Mouse (Mus musculus) v-Abl transformed pro-B cells (cell line): ENCODE data around the gene Rtn2.

Experiments used
- in situ Hi-C, 2 experiments: fragments of 400-800 bp; cut with MboI; formaldehyde crosslinking; loops; one replicate each; pipeline ENCODE4 v1.15.1; 2025; ENCODE audit not compliant: unreplicated experiment in 2 of 2

Rtn2 gene

DNA sequence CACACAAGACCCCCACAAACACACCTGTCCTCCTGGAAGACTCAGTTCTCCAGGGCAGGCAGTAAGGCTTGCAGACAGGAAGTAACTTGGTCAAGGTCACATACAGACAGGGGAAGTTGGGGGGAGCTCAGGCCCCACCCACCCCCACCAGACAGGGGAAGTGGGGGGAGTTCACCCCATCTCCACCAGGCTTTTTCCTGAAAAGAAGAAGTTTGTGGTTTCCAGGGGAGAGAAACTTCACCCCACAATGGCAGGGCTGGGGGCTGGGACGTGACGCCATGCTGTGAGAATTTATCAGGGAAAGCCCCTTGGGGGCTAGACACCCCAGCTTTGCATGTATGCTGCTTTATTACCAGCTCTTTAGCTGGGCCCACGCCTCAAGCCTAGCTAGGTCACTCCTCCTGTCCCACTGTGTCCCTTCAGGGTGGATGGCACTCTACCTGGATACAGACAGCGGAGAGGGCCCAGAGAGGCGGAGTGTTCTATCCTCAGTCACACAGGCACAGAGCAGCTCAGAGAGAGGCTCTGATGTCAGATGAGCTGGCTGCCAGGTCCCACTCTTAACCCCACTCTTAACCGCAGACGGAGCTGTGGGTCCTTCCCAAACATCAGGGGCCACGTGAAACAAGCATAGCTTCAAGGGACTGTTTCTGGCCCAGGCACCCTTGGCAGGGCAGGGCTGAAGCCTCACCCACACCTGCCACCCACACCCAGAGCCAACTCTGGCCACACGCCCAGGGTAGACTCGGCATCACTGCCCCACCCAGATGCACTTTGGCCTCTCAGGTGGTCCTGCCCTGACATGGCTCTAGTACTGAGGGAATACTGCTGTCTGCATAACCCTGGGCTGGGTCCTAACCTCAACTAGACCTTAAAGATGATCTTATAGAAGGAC, 16.2 kb upstream of the Rtn2 start:
- in situ Hi-C loops, result no loop called here

DNA sequence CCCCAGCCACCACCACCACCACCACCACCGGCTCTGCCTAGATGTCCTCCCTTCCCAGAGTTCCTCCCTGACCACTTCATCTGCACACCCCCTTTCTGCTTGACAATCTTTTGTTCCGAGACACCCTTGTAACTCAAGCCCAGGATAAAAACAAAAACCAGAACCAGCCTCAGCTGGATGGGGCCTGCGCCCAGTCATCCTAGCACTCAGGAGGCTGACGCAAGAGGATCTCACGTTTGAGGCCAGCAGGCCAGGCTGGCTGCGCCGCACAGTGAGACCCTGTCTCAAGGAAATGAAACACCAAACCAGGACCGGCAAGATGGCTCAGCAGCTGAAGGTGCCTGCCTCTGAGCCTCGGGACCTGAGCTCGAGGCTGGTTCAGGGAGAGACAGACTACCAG, 15.4 kb upstream of the Rtn2 start:
- in situ Hi-C loops, result no loop called here

DNA sequence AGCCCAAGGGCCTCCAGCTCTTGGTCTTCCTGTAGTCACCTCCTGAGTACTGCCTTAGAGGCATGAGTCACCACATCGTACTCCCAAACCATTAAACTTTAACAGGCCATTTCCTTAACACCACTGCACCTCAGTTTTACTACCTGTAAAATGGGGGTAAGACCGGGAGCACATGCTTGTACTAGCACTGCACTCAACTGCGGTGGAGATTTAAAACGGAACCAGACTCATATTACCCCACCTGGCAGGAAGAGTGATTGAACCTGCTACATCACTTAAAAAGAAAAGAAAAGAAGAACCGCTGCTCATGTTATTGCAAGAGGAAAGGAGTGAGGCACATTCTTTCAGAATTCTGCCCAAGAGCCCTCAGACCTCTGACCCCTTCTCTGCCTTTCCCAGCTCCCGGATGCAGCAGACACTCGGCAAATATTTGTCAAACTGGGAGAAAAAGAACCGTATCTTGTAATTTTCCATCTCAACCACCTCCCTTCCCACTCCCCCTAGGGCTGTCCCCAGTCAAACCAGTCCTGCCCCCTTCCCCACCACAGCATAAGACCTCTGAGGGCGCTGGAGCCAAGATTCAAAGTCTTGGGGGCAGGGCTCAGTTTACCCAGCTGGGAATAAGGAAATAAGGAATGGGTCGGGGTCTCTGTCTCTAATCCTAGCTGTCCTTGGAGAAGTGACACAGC, 13.3 kb upstream of the Rtn2 start:
- in situ Hi-C loops, result no loop called here

DNA sequence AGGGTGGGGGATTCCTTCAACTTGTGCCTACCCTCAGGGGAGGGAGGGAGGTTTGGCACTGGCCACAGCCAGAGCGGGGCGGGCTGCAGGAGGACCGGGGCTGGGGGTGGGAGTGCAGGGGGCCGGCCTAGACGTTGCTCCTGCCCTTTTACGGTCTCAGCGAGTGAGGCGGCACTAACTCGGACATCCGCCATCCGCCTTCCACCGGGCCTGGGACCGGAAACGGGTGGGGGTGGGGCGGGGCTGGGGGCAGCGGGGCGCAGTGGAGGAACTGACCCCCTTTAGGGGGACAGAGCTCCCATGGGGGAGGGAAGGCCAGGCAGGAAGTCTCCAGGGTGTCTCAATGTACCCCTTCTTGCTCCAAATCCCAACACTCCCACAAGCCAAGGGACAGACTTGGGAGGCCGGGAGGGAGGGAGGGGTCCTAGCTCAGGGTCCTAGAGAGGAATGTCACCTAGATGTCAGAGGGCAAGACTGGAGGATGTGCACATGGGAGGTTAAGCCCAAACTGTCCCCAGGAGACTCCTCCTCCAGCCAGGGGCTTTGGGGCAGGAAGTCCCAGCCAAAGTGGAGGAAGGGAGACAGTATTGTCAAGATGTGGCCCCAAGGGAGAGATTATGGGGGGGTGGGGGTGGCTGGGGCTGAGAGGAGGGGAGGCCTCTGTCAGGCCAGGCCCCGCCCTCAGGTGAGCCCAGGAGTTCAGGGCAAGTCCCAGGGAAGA, 12.5 kb upstream of the Rtn2 start:
- in situ Hi-C loops, result no loop called here

DNA sequence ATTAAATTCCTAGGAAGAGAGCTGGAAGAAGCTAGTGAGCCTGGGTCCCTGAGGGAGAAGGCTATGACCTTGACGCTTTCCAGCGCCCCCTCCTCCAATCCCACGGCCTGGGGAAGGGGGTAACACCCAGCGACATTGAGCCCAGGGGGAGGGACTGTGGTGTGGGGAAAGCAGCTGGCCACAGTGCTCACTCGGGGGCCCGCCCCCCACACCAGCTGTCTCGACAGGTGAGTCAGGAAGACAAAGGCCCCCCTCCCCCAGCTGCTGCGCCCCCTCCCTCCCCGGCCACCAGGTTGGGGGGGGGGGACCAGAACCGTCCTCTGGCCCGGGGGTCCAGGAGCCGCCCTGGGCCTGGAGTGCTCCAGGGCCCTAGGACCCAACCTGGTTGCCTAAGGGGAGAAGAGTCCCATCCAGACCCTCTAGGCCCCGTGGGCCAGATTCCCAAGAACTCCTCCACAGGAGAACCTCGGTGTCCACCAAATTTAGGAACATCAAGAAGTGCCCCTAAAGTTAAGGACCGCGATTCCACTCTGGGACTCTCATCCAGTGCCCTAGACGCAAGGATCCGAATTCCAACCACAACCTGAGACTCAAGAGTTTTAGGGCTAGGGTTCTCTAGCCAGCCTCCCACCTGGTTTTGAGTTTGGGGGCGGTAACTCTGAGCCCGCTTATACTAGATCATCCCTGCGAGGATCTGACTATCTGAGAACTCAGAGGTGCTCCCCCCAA, 11.8 kb upstream of the Rtn2 start:
- in situ Hi-C loops, result no loop called here

DNA sequence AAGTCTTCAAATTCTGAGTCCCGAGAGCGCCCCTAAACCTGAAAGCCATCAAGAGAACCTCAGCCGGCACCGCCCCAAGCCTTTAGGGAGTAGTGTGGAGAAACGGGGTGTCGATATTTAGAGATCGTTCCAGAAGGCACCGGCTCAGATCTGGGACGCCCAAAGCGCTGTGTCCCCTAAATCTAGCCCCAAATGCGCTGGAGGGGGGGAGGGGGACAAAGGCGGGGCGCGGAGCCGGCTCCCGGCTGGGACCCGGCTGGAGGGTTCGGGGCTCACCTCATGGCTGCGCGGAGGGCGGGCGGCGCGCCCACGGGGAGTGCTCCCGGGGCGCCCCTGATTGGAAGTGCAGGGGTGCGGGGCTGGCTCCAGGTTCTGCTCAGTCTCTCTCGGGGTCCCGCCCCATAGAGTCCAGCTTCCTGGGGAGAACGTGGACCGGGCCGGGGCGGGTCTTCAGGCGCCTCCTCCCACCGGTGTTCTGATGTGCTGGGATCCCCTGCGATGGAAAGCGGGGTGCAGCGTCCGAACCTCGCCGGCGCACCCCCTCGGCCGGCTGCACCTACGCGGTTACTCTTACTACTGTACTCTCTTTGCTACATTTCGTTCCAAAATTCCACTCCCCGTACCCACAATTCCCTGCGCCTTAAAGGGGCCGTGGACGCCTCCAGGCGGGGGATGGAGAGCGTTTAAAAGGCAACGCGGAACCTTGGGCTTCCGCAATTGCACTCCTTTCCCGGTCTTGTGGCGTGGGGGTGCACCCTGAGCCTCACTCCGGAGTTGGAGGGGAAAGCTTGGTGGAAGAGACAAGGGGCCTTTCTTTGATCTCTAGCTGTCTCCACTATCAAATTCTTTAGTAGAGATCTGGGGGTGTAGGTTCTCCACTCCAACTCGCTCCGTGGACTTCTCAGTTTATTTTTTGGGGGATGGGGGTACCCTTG, 10.9 kb upstream of the Rtn2 start, which contains the start of gene Vasp:
Gene Vasp, minus strand, starts transcription at position 580 of the 935 bp plus-strand sequence.
- in situ Hi-C loops, result no loop called here

DNA sequence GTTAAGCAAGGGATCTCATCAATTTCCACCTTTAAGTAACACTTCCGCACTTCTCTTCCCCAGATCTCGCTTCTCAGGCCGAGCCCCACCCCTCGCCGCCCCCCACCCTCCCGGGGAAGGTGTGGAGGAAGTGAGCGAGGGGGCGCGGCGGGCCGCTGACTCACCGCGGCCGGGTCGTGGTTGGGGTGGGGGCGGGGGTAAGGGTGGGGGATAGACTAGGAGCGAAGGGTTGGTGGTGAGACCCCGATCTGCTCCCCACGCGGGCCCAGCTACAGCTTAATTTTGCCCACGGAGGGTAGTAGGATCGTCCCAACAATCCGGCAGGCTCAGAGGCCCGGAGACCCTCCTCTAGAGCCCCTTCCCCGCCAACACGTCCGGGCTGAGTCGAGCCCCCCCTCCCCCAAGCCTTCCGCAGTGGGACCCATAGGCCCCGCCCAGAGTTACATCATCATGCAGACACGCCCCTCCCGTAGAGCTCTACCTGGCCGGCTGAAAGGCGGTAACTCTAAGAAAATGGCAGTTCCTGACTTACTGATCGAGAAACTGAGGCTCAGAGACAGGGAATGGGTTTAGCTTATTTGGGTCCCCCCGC, 10.2 kb upstream of the Rtn2 start:
- in situ Hi-C loops, result no loop called here

DNA sequence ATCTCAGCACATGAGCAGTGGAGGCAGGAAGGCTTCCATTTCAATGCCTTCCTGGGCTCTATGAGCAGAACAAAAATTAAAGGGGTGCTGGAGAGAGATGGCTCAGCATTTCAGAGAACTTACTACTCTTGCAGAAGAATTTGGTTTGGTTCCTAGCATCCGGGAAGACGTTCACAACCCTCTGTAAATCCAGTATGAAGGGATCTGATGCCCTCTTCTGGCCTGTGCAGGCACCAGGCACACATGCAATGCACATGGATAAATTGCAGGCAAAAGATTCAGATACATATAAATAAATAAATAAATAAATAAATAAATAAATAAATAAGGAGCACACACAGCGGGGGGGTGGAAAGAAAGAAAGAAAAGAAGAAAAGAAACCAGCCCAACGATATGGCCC, 6.2 kb upstream of the Rtn2 start:
- in situ Hi-C loops, result no loop called here

DNA sequence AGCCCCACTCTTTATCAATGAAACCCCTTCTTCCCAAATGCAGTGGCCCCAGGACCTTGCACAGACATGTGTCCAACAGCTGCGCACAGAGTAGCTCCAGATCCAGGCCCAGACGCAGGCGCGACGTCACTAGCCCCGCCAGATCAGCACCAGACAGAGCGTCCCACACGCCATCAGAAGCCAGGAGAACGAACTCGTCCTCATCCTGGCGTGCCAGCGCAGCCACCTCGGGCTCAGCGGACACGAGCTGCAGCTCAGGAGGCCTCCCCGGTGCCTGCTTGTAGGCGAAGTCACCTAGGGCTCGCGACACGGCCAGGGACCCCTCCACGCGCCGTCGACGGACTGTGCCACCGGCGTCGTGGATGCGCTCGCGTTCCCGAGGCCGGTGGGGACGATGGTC, 3.4 kb upstream of the Rtn2 start:
- in situ Hi-C loops, result no loop called here

DNA sequence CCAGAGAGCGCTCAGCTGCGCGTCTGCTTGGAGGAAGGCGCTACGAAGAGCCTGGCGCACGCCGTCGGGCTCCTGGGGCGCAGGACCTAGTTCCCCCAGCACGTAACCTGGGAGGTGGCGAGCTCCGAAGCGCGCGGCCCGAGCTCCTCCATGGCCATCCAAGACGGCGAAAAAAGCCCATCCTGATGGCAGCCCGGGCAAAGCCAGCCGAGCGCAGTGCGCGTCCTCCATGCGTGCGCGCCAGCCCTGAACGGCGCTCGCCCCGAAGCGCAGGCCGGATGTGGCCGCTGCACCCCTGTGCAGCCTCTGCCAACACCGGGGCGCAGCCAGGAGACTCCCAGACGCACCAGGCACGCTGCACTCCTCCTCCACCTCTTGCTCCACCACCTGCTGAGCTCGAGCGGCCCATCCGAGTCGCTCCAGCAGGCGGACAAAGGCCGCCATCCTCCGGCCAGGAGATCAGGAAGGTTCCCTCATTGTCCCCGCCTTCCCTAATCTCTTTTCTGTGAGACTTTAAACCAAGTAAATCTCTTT, 2.8 kb upstream of the Rtn2 start, which contains the start of gene Ppm1n:
Gene Ppm1n, minus strand, starts transcription at position 484 of the 534 bp plus-strand sequence.
- in situ Hi-C loops, result loop anchor here (5.0 to 10.0 kb wide), 5 partner anchors 37 to 115 kb away; partner anchors contain the start of gene Gipr (in 1 of the 2)

DNA sequence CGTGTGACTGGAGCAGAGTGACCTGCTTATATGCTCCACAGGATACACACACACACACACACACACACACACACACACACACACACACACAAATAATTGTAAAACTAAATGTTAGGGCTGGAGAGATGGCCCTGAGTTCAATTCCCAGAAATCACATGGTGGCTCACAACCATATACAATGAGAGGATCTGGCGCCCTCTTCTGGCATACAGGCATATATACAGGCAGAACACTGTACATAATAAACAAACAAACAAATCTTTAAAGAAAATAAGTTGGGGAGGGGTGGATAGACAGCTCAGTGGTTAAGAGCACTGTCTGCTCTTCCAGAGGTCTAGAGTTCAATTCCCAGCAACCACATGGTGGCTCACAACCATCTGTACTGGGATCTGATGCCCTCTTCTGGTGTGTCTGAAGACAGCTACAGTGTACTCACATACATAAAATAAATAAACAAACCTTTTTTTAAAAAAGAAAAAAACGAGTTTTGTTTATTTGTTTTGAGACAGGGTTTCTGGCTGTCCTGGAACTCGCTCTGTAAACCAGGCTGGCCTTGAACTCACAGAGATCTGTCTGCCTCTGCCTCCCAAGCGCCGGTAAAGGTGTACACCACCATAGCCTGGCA, 632 bp upstream of the Rtn2 start:
- in situ Hi-C loops, result loop anchor here (5.0 to 10.0 kb wide), 5 partner anchors 39 to 117 kb away; partner anchors contain the start of gene Gipr (in 1 of the 2)

DNA sequence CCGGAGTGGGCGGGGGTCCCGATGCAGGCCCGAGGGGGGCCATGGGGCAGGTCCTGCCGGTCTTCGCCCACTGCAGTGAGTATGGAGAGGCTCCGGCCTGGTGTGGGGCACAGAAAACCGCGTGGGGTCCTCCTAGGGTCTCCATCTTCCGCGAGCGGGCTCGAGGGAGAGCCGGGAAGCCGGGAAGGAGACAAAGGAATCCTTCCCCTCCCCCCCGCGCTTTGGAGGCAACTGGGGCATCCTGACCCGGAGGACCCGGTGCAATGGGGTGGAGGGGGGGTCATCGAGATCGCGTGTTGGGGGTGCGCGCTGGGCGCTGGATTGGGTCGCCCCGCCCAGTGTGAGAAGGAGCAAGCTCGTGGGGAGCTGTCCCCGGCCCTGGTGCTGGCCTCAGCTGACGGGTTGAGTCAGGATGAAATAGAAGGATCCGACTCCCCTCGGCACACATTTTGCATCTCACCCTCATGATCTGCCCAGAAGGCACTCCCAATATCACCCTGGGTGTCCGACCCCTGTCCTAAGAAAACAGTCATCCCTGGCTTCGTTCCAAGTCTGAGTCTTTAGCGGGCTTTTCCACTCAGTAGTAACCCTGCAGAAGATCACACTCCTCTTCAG, 474 bp downstream of the Rtn2 start:
- in situ Hi-C loops, result loop anchor here (5.0 to 10.0 kb wide), 5 partner anchors 41 to 118 kb away; partner anchors contain the start of gene Gipr (in 1 of the 2)

DNA sequence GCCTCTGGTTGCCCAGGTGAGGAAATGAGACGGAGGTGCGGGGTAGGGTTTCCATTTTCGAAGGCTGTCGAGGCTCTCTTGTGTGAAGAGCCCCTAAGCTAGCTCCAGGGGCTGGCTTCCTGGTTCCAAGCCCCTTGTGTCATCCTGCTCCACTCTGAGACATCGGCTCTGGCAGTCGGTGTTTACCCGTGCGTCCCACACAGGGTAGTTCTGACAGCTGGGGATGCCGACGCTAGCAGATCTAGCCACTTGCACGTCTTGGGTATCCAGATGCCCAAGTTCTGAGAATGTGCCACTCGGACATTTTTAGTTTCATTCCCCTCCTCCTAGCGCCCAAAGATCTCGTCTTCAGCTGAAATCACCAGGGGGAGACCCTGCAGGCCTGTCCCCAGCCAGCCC, 981 bp downstream of the Rtn2 start:
- in situ Hi-C loops, result loop anchor here (5.0 to 10.0 kb wide), 5 partner anchors 41 to 119 kb away; partner anchors contain the start of gene Gipr (in 1 of the 2)

DNA sequence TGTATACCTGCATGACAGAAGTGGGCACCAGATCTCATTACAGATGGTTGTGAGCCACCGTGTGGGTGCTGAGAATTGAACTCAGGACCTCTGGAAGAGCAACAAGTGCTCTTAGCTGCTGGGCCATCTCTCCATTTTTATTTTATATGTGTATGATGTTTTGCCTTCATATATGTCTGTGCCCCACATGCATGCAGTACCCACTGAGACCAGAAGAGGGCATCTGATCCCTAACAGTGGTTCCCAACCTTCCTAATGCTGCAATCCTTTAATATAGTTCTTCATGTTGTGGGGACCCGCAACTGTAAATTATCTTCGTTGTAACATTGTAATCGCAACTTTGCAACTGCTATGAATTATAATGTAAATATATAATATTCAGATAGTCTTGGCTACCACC, 2.3 kb downstream of the Rtn2 start:
- in situ Hi-C loops, result loop anchor here (5.0 to 10.0 kb wide), 5 partner anchors 42 to 120 kb away; partner anchors contain the start of gene Gipr (in 1 of the 2)

DNA sequence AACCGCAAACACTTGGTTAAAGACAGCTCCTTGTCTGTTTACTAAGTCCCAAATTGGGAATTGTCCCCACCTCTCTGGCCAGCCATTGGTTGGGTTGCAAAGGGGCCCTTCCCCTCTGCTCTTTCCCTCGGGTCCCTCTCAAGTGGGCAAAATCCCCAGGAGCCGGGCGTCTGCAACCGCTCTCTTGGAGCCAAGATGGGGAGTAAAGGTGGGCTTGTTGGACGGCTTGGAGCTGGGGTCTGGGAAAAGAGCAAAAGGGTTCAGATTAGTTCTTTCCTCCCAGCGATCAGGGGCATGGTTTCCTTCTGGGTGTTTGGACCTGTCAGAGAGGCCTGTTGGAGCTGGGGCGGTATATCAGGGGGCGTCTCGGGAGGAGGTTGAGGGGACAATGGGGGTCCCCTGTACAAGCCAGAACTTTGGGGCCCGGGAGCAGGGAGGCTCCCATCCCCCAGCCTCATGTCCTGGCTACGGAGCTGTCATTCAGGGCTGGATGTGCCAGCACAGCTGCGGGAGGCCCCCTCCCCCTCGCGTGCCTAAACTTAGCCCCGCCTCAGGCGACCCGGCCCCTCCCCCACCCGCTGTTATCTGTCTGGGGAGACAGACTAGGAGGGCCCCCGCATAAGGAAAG, 8.7 kb downstream of the Rtn2 start:
- in situ Hi-C loops, result no loop called here

DNA sequence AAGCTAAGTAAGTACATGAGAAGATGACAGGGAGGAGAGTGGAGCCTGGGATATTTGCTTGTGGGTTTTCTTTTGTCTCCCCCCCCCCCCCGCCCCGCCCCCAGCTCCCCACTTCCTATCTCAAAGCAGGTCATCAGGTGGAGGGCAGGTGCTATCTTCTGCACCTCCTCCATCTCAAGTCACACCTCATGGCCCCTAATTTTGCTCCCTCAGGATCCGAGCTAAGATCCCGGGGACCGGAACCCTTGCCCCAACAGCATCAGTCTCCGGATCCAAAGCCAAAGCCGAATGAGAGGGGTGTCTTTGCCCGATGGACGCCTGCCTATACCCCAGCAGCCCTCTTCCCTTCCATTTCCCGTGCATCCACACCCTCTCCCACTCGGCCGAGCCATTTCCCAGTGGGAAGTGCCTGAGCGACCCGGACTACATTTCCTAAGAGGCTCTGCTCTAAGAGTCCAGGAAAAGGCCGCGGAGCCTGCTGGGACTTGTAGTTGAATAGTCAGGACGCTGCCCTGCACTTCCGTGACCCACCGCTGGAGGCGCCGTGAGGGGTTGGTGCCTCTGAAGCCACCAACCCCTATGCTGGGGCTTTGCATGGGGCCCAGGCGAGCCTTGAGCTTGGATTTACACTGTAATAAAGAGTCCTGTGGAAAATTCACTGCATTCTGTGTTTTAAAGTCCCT, 13.2 kb downstream of the Rtn2 start:
- in situ Hi-C loops, result no loop called here
